Mouse (Mus musculus): ENCODE data around the gene Prr36.

DNA sequence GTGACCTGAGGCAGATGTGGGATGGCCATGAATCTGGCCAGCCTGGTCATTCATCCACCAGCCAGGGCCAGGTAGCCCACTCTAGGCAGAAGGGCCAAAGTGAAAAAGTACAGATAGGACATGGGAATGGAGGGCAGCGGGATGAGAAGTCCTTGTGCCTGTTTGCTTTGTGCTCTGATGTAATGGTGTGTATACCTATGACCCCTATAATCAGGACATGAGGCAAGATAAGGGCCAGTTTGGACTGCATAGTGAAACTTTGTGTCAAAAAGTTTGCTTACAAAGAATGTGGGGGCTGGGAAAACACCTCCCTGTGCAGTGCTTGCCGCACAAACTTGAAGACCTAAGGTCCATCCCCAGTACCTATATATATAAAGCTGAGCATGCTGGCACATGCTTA is 31.1 kb downstream of the Prr36 start:
- TF ChIP-seq GATA1 (IDR thresholded peaks at IDR 0.05; ENCODE audit: low read length) = no peak
- no peak for TF ChIP-seq TAL1 (IDR thresholded peaks at IDR 0.05; ENCODE audit: low read length)
